Mouse (Mus musculus) E14TG2a.4 (cell line): ENCODE measurements around the gene Ube2dnl1.

Experiments
- H3K27me3 ChIP-seq: 2 replicates; pipeline ENCODE4 v1.6.1; 2014; ENCODE audit warnings: low read length, control low read depth; ENCODE audit not compliant: insufficient read depth
- H3K36me3 ChIP-seq: 2 replicates; pipeline ENCODE4 v1.6.1; 2014; ENCODE audit warnings: low read length, control low read depth; ENCODE audit not compliant: insufficient read depth
- H3K4me1 ChIP-seq: replicated peaks from 2 replicates; pipeline ENCODE4 v1.6.1; 2014; ENCODE audit warnings: low read depth, low read length, control low read depth
- H3K4me3 ChIP-seq: replicated peaks from 2 replicates; pipeline ENCODE4 v1.5.1; 2014; ENCODE audit warnings: mild to moderate bottlenecking, low read length
- H3K9me3 ChIP-seq: 2 replicates; pipeline ENCODE4 v1.6.1; 2014; ENCODE audit warnings: low read length, control low read depth
- CTCF ChIP-seq: conservative IDR thresholded peaks from 2 replicates; pipeline ENCODE4 v1.5.1; 2014; ENCODE audit warnings: low read length
- NANOG ChIP-seq: IDR thresholded peaks from 2 replicates; pipeline ENCODE4 v1.6.1; 2014; ENCODE audit warnings: borderline replicate concordance, low read length, mixed read lengths
- POU5F1 ChIP-seq: IDR thresholded peaks from 2 replicates; pipeline ENCODE4 v1.6.1; 2014; ENCODE audit warnings: low read length, borderline replicate concordance

Ube2dnl1 gene

GRCm38 (mm10) chrX:114904712-114905111, at the start of gene Ube2dnl1:
Gene Ube2dnl1 (plus strand): TSS chrX:114905012.
- H3K4me1 ChIP-seq, result no peaks in the 10 kb centered on the region
- no peak for TF ChIP-seq CTCF
- TF ChIP-seq NANOG, result no peak
- TF ChIP-seq POU5F1, result no peak
- no peak within 1 kb of the TSS for H3K4me3 ChIP-seq
- H3K27me3 ChIP-seq, result no peaks in the 10 kb centered on the region
- no peaks in the 10 kb centered on the region for H3K36me3 ChIP-seq
- H3K9me3 ChIP-seq, result no peaks in the 10 kb centered on the region

DNA sequence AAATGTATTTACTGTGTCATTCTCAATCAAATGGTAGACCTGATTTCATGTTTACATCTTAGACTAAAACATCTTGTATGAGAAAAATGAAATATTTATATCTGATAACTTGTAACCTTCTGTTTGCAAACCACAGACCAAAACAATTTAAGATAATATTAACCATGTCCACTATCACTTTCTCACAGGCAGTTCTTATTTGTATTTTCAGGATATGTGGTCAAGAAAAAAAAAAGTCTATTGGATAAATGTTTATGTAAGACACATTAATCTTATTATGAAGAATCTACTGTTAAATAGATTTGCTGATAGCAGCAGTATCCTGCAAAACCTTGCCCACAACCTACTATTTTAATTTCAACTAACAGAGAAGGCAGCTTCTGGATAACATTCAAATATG, 9.3 kb upstream of the Ube2dnl1 start:
- TF ChIP-seq NANOG (no peak), CTCF (no peak), POU5F1 (no peak)
- Histone ChIP-seq H3K4me1 (no peaks in the 10 kb centered on the region), H3K27me3 (no peaks in the 10 kb centered on the region), H3K36me3 (no peaks in the 10 kb centered on the region), H3K4me3 (no peak overlapping the region), H3K9me3 (no peaks in the 10 kb centered on the region; the same call in 1 of the 2 replicates)

- no peaks in the 10 kb centered on the region for H3K36me3 ChIP-seq
- TF ChIP-seq NANOG (no peak), CTCF (no peak), POU5F1 (no peak)
- no peak overlapping the region for H3K4me3 ChIP-seq
Measured at GRCm38 (mm10) chrX:114897506-114897905, 7.3 kb upstream of the Ube2dnl1 start.

GRCm38 (mm10) chrX:114903391-114903790, 1.4 kb upstream of the Ube2dnl1 start:
- Histone ChIP-seq H3K4me3 (no peak overlapping the region), H3K36me3 (no peaks in the 10 kb centered on the region), H3K4me1 (no peaks in the 10 kb centered on the region), H3K9me3 (no peaks in the 10 kb centered on the region), H3K27me3 (no peaks in the 10 kb centered on the region)
- TF ChIP-seq NANOG, result no peak
- TF ChIP-seq POU5F1, result no peak
- TF ChIP-seq CTCF, result no peak

More at GRCm38 (mm10) chrX:114897506-114897905, 7.3 kb upstream of the Ube2dnl1 start:
- H3K4me1 ChIP-seq, result no peaks in the 10 kb centered on the region
- H3K9me3 ChIP-seq, result no peaks in the 10 kb centered on the region
- H3K27me3 ChIP-seq, result no peaks in the 10 kb centered on the region

DNA sequence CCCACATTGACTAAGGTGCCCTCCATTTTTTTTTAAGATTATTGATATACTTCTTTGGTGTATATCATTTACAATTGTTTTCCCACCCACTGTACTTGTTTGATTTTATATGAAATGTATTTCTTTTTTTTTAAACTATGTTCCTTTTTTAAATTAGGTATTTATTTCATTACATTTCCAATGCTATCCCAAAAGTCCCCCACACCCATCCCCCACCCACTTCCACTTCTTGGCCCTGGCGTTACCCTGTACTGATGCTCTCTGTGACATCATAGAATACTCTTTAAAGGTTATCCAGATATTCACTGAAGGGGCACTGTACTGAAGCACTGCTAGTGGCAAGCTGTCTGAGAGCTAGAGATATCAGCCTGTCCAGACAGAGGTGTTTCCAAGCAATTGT, 2.5 kb downstream of the Ube2dnl1 start, which contains the start of gene Ube2dnl2:
Gene Ube2dnl2, plus strand, starts transcription at position 301 of the 400 bp plus-strand sequence.
- no peak for TF ChIP-seq NANOG
- no peak for TF ChIP-seq POU5F1
- TF ChIP-seq CTCF, result no peak
- H3K4me1 ChIP-seq, result no peaks in the 10 kb centered on the region
- no peaks in the 10 kb centered on the region for H3K36me3 ChIP-seq
- no peaks in the 10 kb centered on the region for H3K9me3 ChIP-seq
- H3K27me3 ChIP-seq, result no peaks in the 10 kb centered on the region
- H3K4me3 ChIP-seq, result no peak within 1 kb of the TSS

DNA sequence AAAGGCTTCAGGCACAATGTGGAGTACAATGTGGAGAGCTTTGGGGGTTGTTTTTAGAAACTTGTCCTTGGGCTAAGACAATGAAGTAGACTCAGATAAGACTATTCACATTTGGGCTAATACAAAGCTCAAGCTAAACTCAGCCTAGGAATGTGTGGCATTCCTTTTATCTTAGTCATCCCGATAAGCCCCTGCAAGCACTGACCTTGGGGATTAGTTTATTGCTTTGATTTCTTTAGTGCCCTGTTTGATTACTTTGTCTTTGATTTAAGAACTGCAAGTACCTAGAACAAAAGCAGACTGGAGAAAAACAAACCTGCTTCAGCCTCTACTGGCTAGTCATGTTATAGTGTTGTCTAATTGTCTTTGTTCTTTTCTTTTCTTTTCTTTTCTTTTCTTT, 50.3 kb downstream of the Ube2dnl1 start:
- H3K9me3 ChIP-seq, result peaks cover 9% of the 10 kb centered on the region; the same call in 1 of the 2 replicates
- no peak overlapping the region for H3K4me3 ChIP-seq
- no peaks in the 10 kb centered on the region for H3K27me3 ChIP-seq
- no peaks in the 10 kb centered on the region for H3K4me1 ChIP-seq
- H3K36me3 ChIP-seq, result no peaks in the 10 kb centered on the region
- TF ChIP-seq POU5F1 (no peak), NANOG (peak; percentile 37; the same call in 1 of the 2 replicates)
